Comparison of ENCODE assay signal across 9 mouse cellular contexts in genomic region chr10:123342591-123343236, GRCm38 (mm10).
DNase-seq lines count a peak whose midpoint lies in the region; ATAC-seq and TF ChIP-seq lines count a peak whose summit lies in the region.
"Had no signal": no experiment of that assay in that cellular context is flagged by ENCODE, and none has a peak within 500 bp of the region (broad histone marks: within the 10 kb centered on the region; RNA-seq: fewer than 3 reads in every experiment).

No protein-coding gene starts in this region.

- 20% methylated on average over 5 of the region's 5 CpGs for WGBS in liver, adult 2 months
- 23% methylated on average over 5 of the region's 5 CpGs for whole genome bisulfite sequencing in liver, embryonic 11.5 days
- whole genome bisulfite sequencing in forebrain, embryonic 13.5 days: 28% methylated on average over 5 of the region's 5 CpGs

- H3K27ac ChIP-seq in liver, adult 2 months (replicated peaks; ENCODE audit: insufficient read depth, low read depth, low read length): no peak overlapping the region
- H3K27ac ChIP-seq in liver, embryonic 11.5 days (ENCODE audit: low read depth, low read length): no peak overlapping the region
- no peak overlapping the region for H3K27ac ChIP-seq in forebrain, embryonic 13.5 days
- H3K27ac ChIP-seq: embryonic facial prominence, embryonic 12.5 days had no signal

- TF ChIP-seq POLR2A in liver, adult 2 months (IDR thresholded peaks at IDR 0.05; ENCODE audit: extremely low read depth, insufficient read depth, low read length): no peak

- DNase-seq in liver, adult 2 months (ENCODE audit: extremely low read depth, low read depth, low spot score): no peak
- DNase-seq in liver, embryonic 11.5 days (ENCODE audit: low spot score): no peak
- DNase-seq in cerebellum, postnatal 25 days: peak; percentile 8 to 40
- DNase-seq in layer of hippocampus, postnatal 10 days (ENCODE audit: low spot score in 2 of 2): peak; percentile 60 to 77
- DNase-seq in retina, embryonic 14.5 days (ENCODE audit: low spot score): peak; percentile 76
- DNase-seq in spleen, postnatal 36 days (ENCODE audit: low spot score in 2 of 2): no peak
- DNase-seq in urinary bladder, adult 2 months (ENCODE audit: low spot score): no peak

- ATAC-seq in liver, embryonic 11.5 days (replicated peaks; ENCODE audit: low FRiP score): no peak
- ATAC-seq in forebrain, embryonic 13.5 days: peak; percentile 58; the same call in 1 of the 2 replicates

- H3K27me3 ChIP-seq in liver, adult 2 months (ENCODE audit: control insufficient read depth, insufficient read depth, low read length): no peaks in the 10 kb centered on the region
- H3K27me3 ChIP-seq in liver, embryonic 11.5 days (replicated peaks; ENCODE audit: control insufficient read depth, insufficient read depth, low read length): no peaks in the 10 kb centered on the region
- H3K27me3 ChIP-seq in forebrain, embryonic 13.5 days: no peaks in the 10 kb centered on the region
- H3K27me3 ChIP-seq: embryonic facial prominence, embryonic 12.5 days had no signal

- H3K4me3 ChIP-seq in liver, adult 2 months (ENCODE audit: insufficient read depth, low read depth, low read length): no peak overlapping the region
- no peak overlapping the region for H3K4me3 ChIP-seq in liver, embryonic 11.5 days (ENCODE audit: low read depth, low read length)
- H3K4me3 ChIP-seq in forebrain, embryonic 13.5 days: no peak overlapping the region
- H3K4me3 ChIP-seq: embryonic facial prominence, embryonic 12.5 days had no signal

- H3K9ac ChIP-seq in liver, adult 2 months (ENCODE audit: low read depth, low read length): no peak overlapping the region
- no peak overlapping the region for H3K9ac ChIP-seq in liver, embryonic 11.5 days (ENCODE audit: low read depth, low read length)
- no peak overlapping the region for H3K9ac ChIP-seq in forebrain, embryonic 13.5 days
- H3K9ac ChIP-seq: embryonic facial prominence, embryonic 12.5 days had no signal

- H3K4me1 ChIP-seq in liver, adult 2 months (ENCODE audit: control insufficient read depth, insufficient read depth, low read length): no peaks in the 10 kb centered on the region
- H3K4me1 ChIP-seq in liver, embryonic 11.5 days (replicated peaks; ENCODE audit: control insufficient read depth, insufficient read depth, low read length): no peaks in the 10 kb centered on the region
- H3K4me1 ChIP-seq in forebrain, embryonic 13.5 days: 0 out of 2 replicates have a peak, but pooled peaks cover 4% of the 10 kb centered on the region
- H3K4me1 ChIP-seq: embryonic facial prominence, embryonic 12.5 days had no signal

- no peaks in the 10 kb centered on the region for H3K9me3 ChIP-seq in liver, embryonic 11.5 days (ENCODE audit: control insufficient read depth, low read length)
- no peaks in the 10 kb centered on the region for H3K9me3 ChIP-seq in forebrain, embryonic 13.5 days (replicated peaks)
- H3K9me3 ChIP-seq: embryonic facial prominence, embryonic 12.5 days had no signal

- H3K36me3 ChIP-seq in liver, adult 2 months (ENCODE audit: control insufficient read depth, insufficient read depth, low read length): no peaks in the 10 kb centered on the region
- no peaks in the 10 kb centered on the region for H3K36me3 ChIP-seq in liver, embryonic 11.5 days (ENCODE audit: control insufficient read depth, insufficient read depth, low read length)
- no peaks in the 10 kb centered on the region for H3K36me3 ChIP-seq in forebrain, embryonic 13.5 days (ENCODE audit: poor library complexity, severe bottlenecking)
- H3K36me3 ChIP-seq: embryonic facial prominence, embryonic 12.5 days had no signal

- no peak overlapping the region for H3K4me2 ChIP-seq in liver, embryonic 11.5 days
- H3K4me2 ChIP-seq in forebrain, embryonic 13.5 days: no peak overlapping the region
- H3K4me2 ChIP-seq: embryonic facial prominence, embryonic 12.5 days had no signal

- TF ChIP-seq CTCF in liver, adult 2 months (IDR thresholded peaks at IDR 0.05; ENCODE audit: low read depth, low read length): peak; percentile 11; the same call in 1 of the 2 replicates

- no peaks in the 10 kb centered on the region for H3K79me2 ChIP-seq in liver, adult 2 months (ENCODE audit: control insufficient read depth, insufficient read depth, low read length)

Comparison
In these comparisons a context has a peak if more than half of its experiments do, and no peak if none do; other contexts are left out.
1. DNase-seq: peak in cerebellum, postnatal 25 days (2 of 2), layer of hippocampus, postnatal 10 days (2 of 2) and retina, embryonic 14.5 days (single experiment); none in liver, adult 2 months (single experiment), liver, embryonic 11.5 days (single experiment), spleen, postnatal 36 days (0 of 2) and urinary bladder, adult 2 months (single experiment).